Mouse (Mus musculus) c-Kit-negative CD71-positive TER-119-positive erythroid progenitor cells, embryonic 14.5 days (primary cell): ENCODE data around the gene Cdk14.

Experiments
- DNase-seq: peaks from one replicate; pipeline ENCODE4 v3.0.0-alpha.2; 2013; ENCODE audit warnings: low read depth, low spot score

The Cdk14 gene

GRCm38 (mm10) chr5:5096248-5096915 lies 323.7 kb downstream of the Cdk14 start:
- DNase-seq = no peak

- no peak for DNase-seq
Observed at GRCm38 (mm10) chr5:5092736-5093135, 327.4 kb downstream of the Cdk14 start.

- no peak for DNase-seq
Observed at GRCm38 (mm10) chr5:5071526-5071925, 348.6 kb downstream of the Cdk14 start.

GRCm38 (mm10) chr5:5064686-5065085 lies 355.4 kb downstream of the Cdk14 start:
- DNase-seq = no peak

GRCm38 (mm10) chr5:5056102-5056883 lies 363.8 kb downstream of the Cdk14 start:
- no peak for DNase-seq

GRCm38 (mm10) chr5:5055494-5055893 lies 364.6 kb downstream of the Cdk14 start:
- DNase-seq = no peak

GRCm38 (mm10) chr5:5054270-5054669 lies 365.8 kb downstream of the Cdk14 start:
- DNase-seq = no peak

GRCm38 (mm10) chr5:5044326-5044725 lies 375.8 kb downstream of the Cdk14 start:
- DNase-seq = no peak

GRCm38 (mm10) chr5:5042735-5043134 lies 377.4 kb downstream of the Cdk14 start:
- DNase-seq = no peak

- no peak for DNase-seq
Observed at GRCm38 (mm10) chr5:5041480-5041879, 378.6 kb downstream of the Cdk14 start.

GRCm38 (mm10) chr5:5039700-5040284 lies 380.3 kb downstream of the Cdk14 start:
- no peak for DNase-seq

GRCm38 (mm10) chr5:5033445-5033844 lies 386.7 kb downstream of the Cdk14 start:
- no peak for DNase-seq

- DNase-seq = no peak
Observed at GRCm38 (mm10) chr5:5032847-5033246, 387.3 kb downstream of the Cdk14 start.

GRCm38 (mm10) chr5:5032446-5032845 lies 387.7 kb downstream of the Cdk14 start:
- DNase-seq = no peak

GRCm38 (mm10) chr5:5030431-5030830 lies 389.7 kb downstream of the Cdk14 start:
- no peak for DNase-seq

- no peak for DNase-seq
Observed at GRCm38 (mm10) chr5:5018959-5019358, 401.2 kb downstream of the Cdk14 start.

GRCm38 (mm10) chr5:5018242-5018641 lies 401.9 kb downstream of the Cdk14 start:
- no peak for DNase-seq

GRCm38 (mm10) chr5:5013783-5014182 lies 406.3 kb downstream of the Cdk14 start:
- DNase-seq = no peak

GRCm38 (mm10) chr5:5012521-5013346 lies 407.4 kb downstream of the Cdk14 start:
- no peak for DNase-seq

- no peak for DNase-seq
Observed at GRCm38 (mm10) chr5:5008153-5008745, 411.9 kb downstream of the Cdk14 start.

GRCm38 (mm10) chr5:5007489-5008152 lies 412.5 kb downstream of the Cdk14 start:
- DNase-seq = no peak
